Mouse (Mus musculus) WW6 (cell line): ENCODE results near the gene Gm13275.
"Not testable (repeated sequence)": the region's sequence is repeated elsewhere in the genome, so short reads cannot be mapped to it uniquely, and the experiment has no call there.

Experiments
- DNase-seq: peaks from one replicate; pipeline ENCODE4 v3.0.0-alpha.2; 2013; ENCODE audit warnings: low read depth, low spot score

Gene Gm13275

GRCm38 (mm10) chr4:88793936-88794675 lies at the start of gene Gm13275:
TSS of gene Gm13275 (plus strand) at chr4:88794487.
- not testable (repeated sequence) for DNase-seq

GRCm38 (mm10) chr4:88749926-88750325 lies 44.4 kb upstream of the Gm13275 start:
- DNase-seq = no peak

- not testable (repeated sequence) for DNase-seq
Measured at GRCm38 (mm10) chr4:88754818-88755340, 39.4 kb upstream of the Gm13275 start, which contains the start of gene Gm13271. TSS of gene Gm13271 (plus strand) at chr4:88754868.

GRCm38 (mm10) chr4:88756581-88757513 lies 37.4 kb upstream of the Gm13275 start:
- DNase-seq = not testable (repeated sequence)

- DNase-seq = peak; percentile 60
Measured at GRCm38 (mm10) chr4:88757628-88758031, 36.7 kb upstream of the Gm13275 start.

- not testable (repeated sequence) for DNase-seq
Measured at GRCm38 (mm10) chr4:88758751-88759150, 35.5 kb upstream of the Gm13275 start.

GRCm38 (mm10) chr4:88759610-88760268 lies 34.5 kb upstream of the Gm13275 start, which contains the start of gene Gm13283:
TSS of gene Gm13283 (plus strand) at chr4:88760119.
- not testable (repeated sequence) for DNase-seq

GRCm38 (mm10) chr4:88760431-88760830 lies 33.9 kb upstream of the Gm13275 start:
- not testable (repeated sequence) for DNase-seq

GRCm38 (mm10) chr4:88761776-88762175 lies 32.5 kb upstream of the Gm13275 start:
- not testable (repeated sequence) for DNase-seq

GRCm38 (mm10) chr4:88762341-88762740 lies 31.9 kb upstream of the Gm13275 start:
- DNase-seq = not testable (repeated sequence)

- not testable (repeated sequence) for DNase-seq
Measured at GRCm38 (mm10) chr4:88763384-88764018, 30.8 kb upstream of the Gm13275 start.

- not testable (repeated sequence) for DNase-seq
Measured at GRCm38 (mm10) chr4:88773534-88773933, 20.8 kb upstream of the Gm13275 start, which contains the start of gene Gm13290. TSS of gene Gm13290 (plus strand) at chr4:88773834.

GRCm38 (mm10) chr4:88776622-88777021 lies 17.7 kb upstream of the Gm13275 start, which contains the start of gene Gm13289:
TSS of gene Gm13289 (plus strand) at chr4:88776922.
- DNase-seq = not testable (repeated sequence)

- not testable (repeated sequence) for DNase-seq
Measured at GRCm38 (mm10) chr4:88779550-88779949, 14.7 kb upstream of the Gm13275 start, which contains the start of gene Gm13272. TSS of gene Gm13272 (plus strand) at chr4:88779850.

- not testable (repeated sequence) for DNase-seq
Measured at GRCm38 (mm10) chr4:88780320-88780719, 14.0 kb upstream of the Gm13275 start.

- not testable (repeated sequence) for DNase-seq
Measured at GRCm38 (mm10) chr4:88781831-88782230, 12.5 kb upstream of the Gm13275 start, which contains the start of gene Ifnz. TSS of gene Ifnz (plus strand) at chr4:88782131.

- DNase-seq = not testable (repeated sequence)
Measured at GRCm38 (mm10) chr4:88782335-88782734, 12.0 kb upstream of the Gm13275 start.

- DNase-seq = not testable (repeated sequence)
Measured at GRCm38 (mm10) chr4:88785409-88785808, 8.9 kb upstream of the Gm13275 start, which contains the start of gene Gm13276. TSS of gene Gm13276 (plus strand) at chr4:88785709.

GRCm38 (mm10) chr4:88788402-88788801 lies 5.9 kb upstream of the Gm13275 start, which contains the start of gene Gm13277:
TSS of gene Gm13277 (plus strand) at chr4:88788632.
- not testable (repeated sequence) for DNase-seq

GRCm38 (mm10) chr4:88791250-88791649 lies 3.0 kb upstream of the Gm13275 start, which contains the start of gene Gm13278:
TSS of gene Gm13278 (plus strand) at chr4:88791550.
- DNase-seq = not testable (repeated sequence)
